Mouse (Mus musculus): ENCODE data around the gene Apmap.

Gene Apmap

DNA sequence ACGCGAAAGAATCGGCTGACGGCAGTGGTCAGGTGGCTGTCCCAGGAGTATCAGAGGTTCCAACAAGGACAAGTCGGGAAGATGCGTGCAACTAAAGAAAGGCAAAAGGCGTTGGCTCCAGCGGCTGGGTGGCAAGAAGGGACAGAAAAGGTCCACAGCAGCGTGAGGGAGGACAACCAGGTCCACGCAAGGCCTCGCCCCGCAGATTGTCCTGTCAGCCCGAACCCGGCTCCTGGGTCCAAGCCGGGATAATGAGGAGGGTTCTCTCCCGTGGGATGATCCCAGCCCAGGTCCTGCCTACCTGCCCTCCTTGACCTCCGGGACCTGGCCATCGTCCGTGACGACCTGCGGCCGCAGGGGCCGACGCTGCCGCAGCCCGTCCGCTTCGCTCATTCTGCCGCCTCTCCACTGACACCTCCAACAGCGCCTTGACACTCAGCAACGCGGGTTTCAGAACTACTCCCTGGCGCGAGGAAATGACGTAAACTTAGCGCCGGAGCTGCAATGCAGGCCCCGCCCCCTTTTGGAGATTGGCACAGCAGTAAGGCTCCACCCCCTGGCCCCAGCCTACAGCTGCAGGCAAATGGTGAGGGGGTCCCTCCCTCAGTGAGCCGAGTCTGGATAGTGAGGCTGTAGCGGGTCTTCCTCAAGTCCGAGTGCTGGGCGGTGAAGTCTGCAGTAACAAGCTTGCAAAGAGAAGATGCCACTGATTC, at the start of gene Apmap:
Apmap (minus strand) TSS at position 481 of the 713 bp plus-strand sequence.
- peak; percentile 99 for DNase-seq (ENCODE audit: low spot score)

GRCm38 (mm10) chr2:150656975-150657768, 48.8 kb upstream of the Apmap start:
- no peak for DNase-seq (ENCODE audit: low spot score)

- DNase-seq (ENCODE audit: low spot score) = no peak
These were observed 47.7 kb upstream of the Apmap start for GRCm38 (mm10) chr2:150656112-150656511.

GRCm38 (mm10) chr2:150655290-150655689, 46.9 kb upstream of the Apmap start:
- no peak for DNase-seq (ENCODE audit: low spot score)

DNA sequence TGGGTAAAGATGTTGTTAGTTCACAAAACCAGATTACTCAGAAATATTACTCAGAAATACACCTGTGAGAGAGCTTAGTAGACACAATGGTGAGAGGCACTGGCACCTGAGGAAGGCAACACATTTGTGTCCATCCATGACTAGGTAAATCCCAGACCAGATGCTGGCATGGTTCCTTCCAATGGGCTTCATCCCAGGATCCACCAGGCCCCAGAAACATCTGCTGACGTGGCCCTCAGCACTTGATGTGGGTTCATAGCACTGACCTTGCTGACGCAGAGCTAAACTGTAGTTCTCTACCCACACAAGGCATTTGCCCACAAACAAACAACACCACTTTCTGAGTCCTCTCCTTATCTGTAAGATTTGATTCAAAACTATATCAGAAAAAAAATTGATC, 46.4 kb upstream of the Apmap start:
- no peak for DNase-seq (ENCODE audit: low spot score)

DNA sequence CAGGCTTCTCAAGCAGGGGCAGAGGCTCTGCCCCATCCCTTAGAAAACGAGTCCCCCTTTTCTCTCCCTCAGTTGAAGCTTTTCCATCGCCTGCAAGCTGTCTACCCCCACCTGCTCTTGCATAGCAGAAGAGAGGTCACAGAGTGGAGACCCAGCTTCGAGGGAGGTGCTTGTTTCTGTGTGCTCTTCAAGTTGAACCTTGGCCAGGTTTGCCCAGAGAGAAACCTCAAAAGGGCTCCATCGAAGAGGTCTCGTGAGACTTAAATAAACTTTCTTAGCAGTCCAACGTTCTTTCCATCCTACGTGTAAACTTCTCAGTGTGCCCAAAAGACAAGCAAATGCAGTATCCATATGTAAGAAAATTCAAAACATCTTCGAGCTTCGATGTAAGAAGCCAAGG, 43.0 kb upstream of the Apmap start:
- DNase-seq (ENCODE audit: low spot score) = no peak

DNA sequence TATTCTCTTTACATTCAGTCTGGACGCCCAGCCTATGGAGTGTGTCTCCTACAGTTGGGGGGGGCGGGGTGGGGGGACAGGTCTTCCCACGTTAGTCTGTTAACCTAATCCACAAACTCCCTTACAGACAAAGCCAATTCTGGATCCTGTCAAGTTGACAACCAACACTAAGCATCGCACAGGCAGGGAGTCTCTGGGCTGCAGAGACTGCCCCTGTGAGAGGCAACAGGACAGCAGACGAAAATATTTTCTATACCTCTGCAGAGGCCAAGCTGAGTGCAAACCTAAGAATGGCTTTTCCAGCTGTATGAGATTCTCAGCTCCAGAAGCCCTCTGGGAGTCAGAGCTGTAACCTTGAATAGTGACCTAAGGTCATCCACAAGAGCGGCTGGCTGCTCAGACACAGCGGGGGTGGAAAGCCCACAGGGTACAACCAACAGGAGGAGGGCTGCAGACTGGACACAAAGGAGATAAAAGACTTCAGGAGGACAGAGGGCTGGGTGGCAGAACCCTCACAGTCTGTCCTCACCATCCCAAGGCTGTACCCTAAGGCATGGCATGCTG, 42.2 kb upstream of the Apmap start:
- DNase-seq (ENCODE audit: low spot score) = peak; percentile 21

DNA sequence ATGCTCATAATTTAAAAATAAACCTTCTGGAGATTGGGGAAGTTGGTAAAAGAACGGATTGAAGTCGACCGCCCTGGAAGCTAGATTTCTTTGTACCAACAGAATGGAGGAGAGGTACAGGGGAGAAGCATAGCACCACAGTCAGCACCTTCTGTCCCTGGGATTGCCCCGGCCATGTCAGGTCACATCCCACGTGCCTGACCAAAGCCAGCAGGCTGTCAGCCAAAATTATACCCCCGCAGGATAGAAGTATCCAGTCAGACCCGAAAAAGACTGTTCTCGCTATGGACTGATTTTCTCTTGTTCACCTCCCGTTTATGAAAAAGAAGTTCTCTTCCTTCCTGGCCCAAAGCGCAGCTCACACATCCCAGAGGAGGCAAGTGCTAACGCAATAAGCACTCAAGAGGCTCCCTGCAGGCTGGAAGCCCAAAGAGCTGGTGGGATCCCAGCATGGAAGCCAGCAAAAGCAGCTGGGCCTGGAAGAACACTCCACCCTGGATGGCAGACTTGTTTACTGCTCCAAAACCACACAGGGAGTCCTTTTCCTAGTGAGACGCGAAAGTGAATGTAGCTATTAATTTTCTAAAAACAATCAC, 40.0 kb upstream of the Apmap start:
- no peak for DNase-seq (ENCODE audit: low spot score)

GRCm38 (mm10) chr2:150647681-150648299, 39.4 kb upstream of the Apmap start:
- no peak for DNase-seq (ENCODE audit: low spot score)

DNA sequence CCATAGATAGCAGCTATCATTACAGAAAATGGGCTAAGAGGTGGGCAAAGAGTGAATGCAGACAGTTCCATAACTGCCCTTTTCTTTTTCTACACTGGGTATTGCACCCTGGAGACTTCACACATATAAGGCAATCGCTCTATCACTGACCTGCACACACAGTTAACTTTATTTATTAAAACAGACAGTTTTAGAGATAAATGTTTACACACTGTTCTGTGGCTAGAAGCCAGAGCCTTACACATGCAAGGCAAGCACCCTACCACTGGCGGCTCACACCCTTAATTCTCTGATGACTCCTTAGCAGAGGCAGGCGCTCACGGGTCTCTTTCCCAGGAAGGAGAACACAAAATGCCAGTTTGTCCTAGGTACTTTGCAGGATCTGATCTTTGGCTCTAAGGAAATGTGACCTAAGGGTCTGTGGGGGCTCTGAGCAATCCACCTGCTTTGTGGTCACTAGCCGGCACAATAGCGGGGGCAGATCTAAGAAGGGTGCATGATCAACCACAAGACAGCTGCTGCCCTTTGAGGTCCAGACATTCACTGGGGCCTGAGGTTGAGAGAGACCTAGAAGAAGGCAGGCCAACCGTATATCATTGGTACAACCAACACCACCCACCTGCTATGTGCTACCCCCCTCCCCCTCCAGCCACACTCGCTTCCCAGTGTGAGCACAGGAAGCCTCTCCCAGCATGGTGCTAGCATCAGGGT, 38.2 kb upstream of the Apmap start:
- DNase-seq (ENCODE audit: low spot score) = no peak

DNA sequence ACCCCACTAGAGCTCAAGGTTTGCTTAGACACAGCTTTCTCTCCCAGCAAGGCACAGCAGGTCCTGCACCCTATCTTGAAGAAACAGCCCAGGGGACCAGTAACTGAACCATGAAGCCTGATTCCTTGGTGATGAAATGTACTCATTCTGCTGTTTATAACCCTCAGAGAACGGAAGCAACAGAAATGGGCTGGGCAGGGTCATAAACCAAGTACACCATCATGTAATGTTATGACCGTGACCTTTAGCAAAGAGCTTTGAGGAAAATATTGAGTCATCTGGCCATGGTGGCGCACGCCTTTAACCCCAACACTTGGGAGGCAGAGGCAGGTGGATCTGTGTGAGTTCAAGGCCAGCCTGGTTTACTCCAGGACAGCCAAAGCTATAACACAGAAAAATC, 36.9 kb upstream of the Apmap start:
- no peak for DNase-seq (ENCODE audit: low spot score)

GRCm38 (mm10) chr2:150643726-150644415, 35.5 kb upstream of the Apmap start:
- no peak for DNase-seq (ENCODE audit: low spot score)

DNA sequence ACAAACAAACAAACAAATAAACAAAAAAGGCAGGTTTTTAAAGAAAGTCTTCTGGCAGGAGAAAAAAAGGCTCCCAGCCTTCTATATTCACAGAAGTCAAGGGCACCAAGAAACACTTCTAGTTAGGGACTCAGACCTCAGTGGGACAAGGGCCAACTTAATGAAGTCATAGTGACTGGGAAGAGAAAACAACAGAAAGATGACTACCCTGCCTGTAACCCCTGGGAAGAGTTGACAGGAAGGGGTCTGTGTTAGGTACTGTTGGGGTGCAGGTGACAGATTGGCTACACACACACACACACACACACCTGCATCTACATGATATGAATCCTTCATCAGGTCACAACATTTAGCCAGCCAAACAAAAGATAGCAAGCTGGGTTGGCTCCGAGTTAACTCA, 34.8 kb upstream of the Apmap start:
- no peak for DNase-seq (ENCODE audit: low spot score)

GRCm38 (mm10) chr2:150638370-150638733, 30.0 kb upstream of the Apmap start:
- DNase-seq (ENCODE audit: low spot score) = no peak

- DNase-seq (ENCODE audit: low spot score) = no peak
These were observed 29.5 kb upstream of the Apmap start for GRCm38 (mm10) chr2:150637702-150638369.

DNA sequence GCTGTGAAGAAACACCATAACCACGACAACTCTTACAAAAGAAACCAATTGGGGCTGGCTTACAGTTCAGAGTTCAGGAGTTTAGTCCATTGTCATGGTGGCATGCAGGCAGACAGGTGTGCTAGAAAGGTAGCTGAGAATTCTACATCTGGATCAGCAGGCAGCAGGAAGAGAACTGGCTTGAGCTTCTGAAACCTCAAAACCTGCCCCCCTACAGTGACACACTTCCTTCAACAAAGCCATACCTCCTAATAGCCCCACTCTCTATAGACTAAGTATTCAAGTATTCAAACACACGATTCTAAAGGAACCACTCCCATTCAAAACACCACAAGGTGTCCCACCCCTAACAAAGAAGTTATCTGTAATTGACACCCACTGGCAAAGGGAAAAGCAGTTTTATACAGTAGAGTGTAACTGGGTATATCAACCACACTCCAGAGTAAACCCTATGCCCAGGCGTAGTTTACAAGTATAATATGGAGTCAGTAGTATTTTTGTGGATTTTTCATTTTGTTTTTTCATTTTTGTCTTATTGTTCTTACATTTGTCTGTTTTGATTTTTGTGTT, 27.6 kb upstream of the Apmap start:
- no peak for DNase-seq (ENCODE audit: low spot score)

DNA sequence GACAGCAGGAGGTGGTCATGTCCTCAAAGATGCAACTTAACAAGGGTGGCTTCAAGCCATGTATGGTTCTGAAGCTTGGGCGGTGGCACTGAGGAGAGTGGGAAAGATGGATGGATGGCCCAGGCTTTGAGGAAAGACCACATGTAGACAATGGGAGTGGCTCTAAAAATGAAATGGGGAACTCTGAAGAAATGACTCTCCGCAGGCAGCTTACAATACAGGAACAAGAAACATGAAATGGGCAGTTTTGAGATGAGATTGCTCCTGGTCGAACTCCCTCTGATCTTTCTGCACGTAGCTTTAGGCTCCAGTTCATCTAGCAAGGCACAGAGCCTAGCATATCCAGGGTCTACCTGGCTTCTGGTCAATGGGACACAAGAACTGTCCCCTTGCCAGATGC, 20.9 kb upstream of the Apmap start:
- no peak for DNase-seq (ENCODE audit: low spot score)

DNA sequence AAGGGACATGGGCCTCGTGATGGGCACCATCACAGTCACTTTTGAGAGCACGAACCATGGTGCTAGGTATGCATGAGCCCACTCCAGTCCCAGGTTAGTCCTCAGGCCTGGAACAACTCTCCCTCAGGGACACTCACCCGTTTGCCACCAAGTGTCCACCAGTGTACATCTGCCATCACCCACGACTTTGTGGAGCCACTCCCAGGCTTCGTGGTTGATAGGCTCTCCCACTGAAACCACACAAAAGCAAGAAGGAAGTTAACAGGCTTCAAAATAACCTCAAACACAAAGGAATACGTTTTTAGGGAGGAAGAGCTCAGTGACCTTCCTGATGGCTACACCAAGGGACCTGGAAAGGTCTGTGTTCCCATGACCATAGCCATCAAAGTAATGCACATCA, 18.8 kb upstream of the Apmap start:
- no peak for DNase-seq (ENCODE audit: low spot score)

- no peak for DNase-seq (ENCODE audit: low spot score)
These were observed 16.6 kb upstream of the Apmap start for GRCm38 (mm10) chr2:150624926-150625325.

DNA sequence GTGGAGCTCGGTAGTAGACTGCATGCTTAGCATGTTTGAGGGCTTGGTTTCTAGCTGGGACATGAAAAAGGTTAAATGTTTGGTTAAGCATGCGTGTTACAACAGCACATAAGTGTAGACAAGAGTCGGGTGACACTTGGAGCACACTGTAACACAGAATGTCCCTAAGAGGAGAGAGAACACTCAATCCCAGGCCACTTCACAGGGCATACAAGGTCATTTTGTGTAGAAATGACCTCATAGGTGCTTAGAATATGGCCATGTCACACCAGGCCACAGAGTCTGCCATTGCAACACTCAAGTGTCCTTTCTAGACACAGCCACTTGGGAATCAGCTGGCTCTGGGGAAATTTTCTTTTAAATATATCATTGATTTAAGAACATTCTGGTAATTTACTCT, 15.6 kb upstream of the Apmap start:
- no peak for DNase-seq (ENCODE audit: low spot score)

Data from retina, embryonic 14.5 days (tissue).